8 mouse cellular contexts compared by ENCODE assay signal in genomic region chr2:121170980-121171742, GRCm38 (mm10). TPM values are rescaled to one million over a fixed set of nuclear protein-coding genes. Genes with fewer than 3 reads are reported as not detected.
DNase-seq lines count a peak whose midpoint lies in the region; ATAC-seq lines count a peak whose summit lies in the region.

Zscan29 (minus strand) TSS chr2:121171125.

- ATAC-seq in embryonic facial prominence, embryonic 14.5 days (ENCODE audit: low read depth): peak; percentile 98
- peak; percentile 94 for ATAC-seq in kidney, embryonic 14.5 days (ENCODE audit: low FRiP score, low TSS enrichment)
- ATAC-seq in limb, embryonic 15.5 days (ENCODE audit: insufficient number of reproducible peaks, low FRiP score, low TSS enrichment, low read depth): peak; percentile 92

- H3K4me2 ChIP-seq in embryonic facial prominence, embryonic 14.5 days (ENCODE audit: low read depth, low read length): peak within 1 kb of the TSS; percentile 78
- peak within 1 kb of the TSS; percentile 70 for H3K4me2 ChIP-seq in kidney, embryonic 14.5 days (replicated peaks; ENCODE audit: low read depth, low read length)
- H3K4me2 ChIP-seq in limb, embryonic 15.5 days: peak within 1 kb of the TSS; percentile 72

- peaks cover 39% of the 10 kb centered on the region for H3K36me3 ChIP-seq in embryonic facial prominence, embryonic 14.5 days (ENCODE audit: control insufficient read depth, insufficient read depth, low read length)
- H3K36me3 ChIP-seq in kidney, embryonic 14.5 days (ENCODE audit: control insufficient read depth, insufficient read depth, low read length): peaks cover 27% of the 10 kb centered on the region
- H3K36me3 ChIP-seq in limb, embryonic 15.5 days: peaks cover 24% of the 10 kb centered on the region

- peak; percentile 91 for DNase-seq in 3T3-L1 (ENCODE audit: low read depth, low spot score)
- peak; percentile 73 to 84 for DNase-seq in adrenal gland, postnatal 4 days (ENCODE audit: low spot score in 2 of 2)
- DNase-seq in embryonic facial prominence, embryonic 14.5 days (ENCODE audit: low spot score): peak; percentile 96
- DNase-seq in heart, adult 9 months (ENCODE audit: low spot score in 2 of 2): peak; percentile 89 to 93
- peak; percentile 67 to 78 for DNase-seq in monocyte, adult 2 months (ENCODE audit: low read depth in 1 of 2, low spot score in 2 of 2)
- DNase-seq in spleen, postnatal 36 days (ENCODE audit: low spot score in 2 of 2): peak; percentile 91 to 92

- peak within 1 kb of the TSS; percentile 81 for H3K27ac ChIP-seq in embryonic facial prominence, embryonic 14.5 days (replicated peaks; ENCODE audit: low read depth, low read length)
- peak within 1 kb of the TSS; percentile 93 for H3K27ac ChIP-seq in kidney, embryonic 14.5 days (ENCODE audit: low read depth, low read length)
- H3K27ac ChIP-seq in limb, embryonic 15.5 days: peak within 1 kb of the TSS; percentile 89

- H3K9ac ChIP-seq in embryonic facial prominence, embryonic 14.5 days (ENCODE audit: low read depth, low read length): peak within 1 kb of the TSS; percentile 86
- peak within 1 kb of the TSS; percentile 74 for H3K9ac ChIP-seq in kidney, embryonic 14.5 days (ENCODE audit: low read depth, low read length)
- peak within 1 kb of the TSS; percentile 72 for H3K9ac ChIP-seq in limb, embryonic 15.5 days

- under 1% methylated on average over 61 of the region's 66 CpGs for WGBS in embryonic facial prominence, embryonic 14.5 days
- WGBS in kidney, embryonic 14.5 days: under 1% methylated on average over 66 of the region's 66 CpGs
- under 1% methylated on average over 66 of the region's 66 CpGs for WGBS in limb, embryonic 15.5 days

- H3K27me3 ChIP-seq in embryonic facial prominence, embryonic 14.5 days (replicated peaks; ENCODE audit: control insufficient read depth, insufficient read depth, low read length): no peaks in the 10 kb centered on the region
- no peaks in the 10 kb centered on the region for H3K27me3 ChIP-seq in kidney, embryonic 14.5 days (ENCODE audit: control insufficient read depth, insufficient read depth, low read length)
- no peaks in the 10 kb centered on the region for H3K27me3 ChIP-seq in limb, embryonic 15.5 days

- peak within 1 kb of the TSS; percentile 87 for H3K4me3 ChIP-seq in embryonic facial prominence, embryonic 14.5 days (ENCODE audit: low read depth, low read length)
- H3K4me3 ChIP-seq in kidney, embryonic 14.5 days (ENCODE audit: low read length): peak within 1 kb of the TSS; percentile 65
- peak within 1 kb of the TSS; percentile 86 for H3K4me3 ChIP-seq in limb, embryonic 15.5 days

- H3K4me1 ChIP-seq in embryonic facial prominence, embryonic 14.5 days (ENCODE audit: control insufficient read depth, insufficient read depth, low read length): peaks cover 19% of the 10 kb centered on the region
- peaks cover 19% of the 10 kb centered on the region for H3K4me1 ChIP-seq in kidney, embryonic 14.5 days (ENCODE audit: control insufficient read depth, insufficient read depth, low read length)
- H3K4me1 ChIP-seq in limb, embryonic 15.5 days: peaks cover 16% of the 10 kb centered on the region

- H3K9me3 ChIP-seq in embryonic facial prominence, embryonic 14.5 days (ENCODE audit: control insufficient read depth, low read length): no peaks in the 10 kb centered on the region
- H3K9me3 ChIP-seq in kidney, embryonic 14.5 days (ENCODE audit: control insufficient read depth, low read length): no peaks in the 10 kb centered on the region
- H3K9me3 ChIP-seq in limb, embryonic 15.5 days: no peaks in the 10 kb centered on the region

RNA-seq across cellular contexts. Expression of gene Zscan29, which starts in this region (rescaled TPM):
- 10 to 100 TPM; 18.5 to 20.0 TPM for total RNA-seq in adrenal gland, postnatal 4 days (2021)
- polyA plus RNA-seq in embryonic facial prominence, embryonic 14.5 days (2014; fragmentation: Nextera tagmentation; extraction: Ambion mirVana): 7.3 and 7.4 TPM in 2 replicates
- polyA plus RNA-seq in kidney, embryonic 14.5 days (2014; fragmentation: Nextera tagmentation; extraction: Ambion mirVana): 9.6 and 13.3 TPM in 2 replicates
- 9.3 and 10.1 TPM in 2 replicates for polyA plus RNA-seq in limb, embryonic 15.5 days (2015; fragmentation: Nextera tagmentation; extraction: Ambion mirVana)

Comparison
In these comparisons a context has a peak if more than half of its experiments do, and no peak if none do; other contexts are left out.
1. Peak in every context shown above with its lines: DNase-seq, ATAC-seq, H3K4me3 ChIP-seq and H3K27ac ChIP-seq.